Mouse (Mus musculus) Patski (cell line): Measurements from ENCODE around the gene Gm11099. TPM values are rescaled to one million over a fixed set of nuclear protein-coding genes. Genes with fewer than 3 reads are reported as not detected.

Experiments used
- ATAC-seq: fragments of 100-300 bp; one replicate; pipeline ENCODE4 v1.8.0; 2021
- CTCF ChIA-PET: fragments of 350-600 bp; sonication (Branson Sonifier 250); formaldehyde crosslinking; loops from one replicate; lab custom pipeline; 2022; ENCODE audit warnings: inconsistent platforms; lab: Charles Lee
- POLR2A ChIA-PET: fragments of 350-600 bp; sonication (Branson Sonifier 250); formaldehyde crosslinking; loops from one replicate; lab custom pipeline; 2022; ENCODE audit warnings: antibody characterized with exemption, inconsistent platforms; lab: Charles Lee
- DNase-seq: peaks from one replicate; pipeline ENCODE4 v3.0.0-alpha.2; 2011; ENCODE audit warnings: low read depth, low spot score
- H3K27me3 ChIP-seq: fragments of 371-371 bp; one replicate; pipeline ENCODE4 v1.5.1; 2021
- CTCF ChIP-seq: fragments of 100-300 bp; IDR thresholded peaks from one replicate; pipeline ENCODE4 v1.5.1; 2021
- in situ Hi-C: fragments of 300-500 bp; cut with MboI; formaldehyde crosslinking; loops from 3 replicates; pipeline ENCODE4 v1.11.1; 2018; ENCODE audit warnings: low pct_unique_long_range_greater_than_20kb, mixed read lengths
- polyA plus RNA-seq: library from polyadenylated mRNA; unstranded; gene quantifications from one replicate; pipeline ENCODE4 v1.2.3, GENCODE M21; 2021

Gm11099 gene
- polyA plus RNA-seq, 1 experiment from 2014 or later = not detected

DNA sequence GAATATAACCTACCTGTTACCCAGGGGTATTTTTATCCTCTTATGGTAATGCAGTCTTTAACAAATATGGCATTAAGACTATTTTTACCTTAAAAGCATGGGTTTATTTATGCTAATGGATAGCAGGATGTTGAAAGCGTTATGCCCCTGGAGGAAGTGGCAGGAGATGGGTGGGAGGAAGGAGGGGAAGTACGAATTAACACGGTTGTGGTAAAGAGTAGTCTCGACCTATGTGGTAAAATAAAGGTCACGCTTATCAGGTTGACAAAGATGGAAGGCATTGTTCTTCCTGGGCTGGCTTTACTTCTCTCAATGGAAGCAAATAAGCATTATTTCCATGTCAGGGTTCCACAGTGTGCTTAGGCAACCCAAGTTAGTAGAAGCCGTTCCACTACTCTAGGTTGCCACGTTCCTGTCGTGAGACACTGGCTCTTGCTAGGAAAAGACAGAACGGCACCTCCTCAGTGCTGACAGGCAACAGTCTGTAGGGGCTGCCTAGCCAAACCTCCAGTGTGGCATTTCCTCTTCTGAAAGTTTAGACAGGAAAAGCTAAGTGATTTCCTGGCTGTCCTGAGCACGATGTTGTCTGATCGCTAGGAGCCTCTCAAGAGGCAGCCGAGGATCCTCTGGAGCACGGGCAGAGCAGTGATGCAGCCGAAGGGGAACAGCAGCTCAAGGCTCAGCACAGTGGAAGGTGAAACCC, 47.7 kb downstream of the Gm11099 start:
- ATAC-seq (no peak), DNase-seq (no peak)
- no peak for TF ChIP-seq CTCF
- POLR2A ChIA-PET = no interaction called here
- H3K27me3 ChIP-seq = no peaks in the 10 kb centered on the region
- CTCF ChIA-PET = no interaction called here
- in situ Hi-C loops = no loop called here

- TF ChIP-seq CTCF = no peak
- no peaks in the 10 kb centered on the region for H3K27me3 ChIP-seq
- ChIA-PET POLR2A (no interaction called here), CTCF (no interaction called here)
- ATAC-seq (no peak), DNase-seq (no peak)
- in situ Hi-C loops = no loop called here
Measured at GRCm38 (mm10) chr2:58912339-58912738, 53.1 kb downstream of the Gm11099 start.

DNA sequence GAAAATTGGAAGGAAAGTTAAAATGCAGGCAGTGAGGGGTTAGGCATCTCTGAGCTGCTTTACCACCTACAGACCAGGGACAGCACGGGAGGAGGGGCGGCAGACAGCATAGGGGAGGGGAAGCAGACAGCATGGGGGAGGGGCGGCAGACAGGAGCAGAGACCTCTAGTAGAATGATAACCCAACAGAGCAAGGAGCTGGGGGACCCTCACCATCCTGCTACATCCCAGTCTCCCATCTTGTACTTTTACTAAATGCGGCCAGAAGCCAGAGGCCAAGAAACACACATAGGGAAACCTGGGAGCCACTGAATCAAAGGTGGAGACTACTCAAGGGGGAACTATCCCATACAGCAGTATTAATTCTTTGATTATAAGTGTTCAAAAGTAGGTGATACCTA, 59.1 kb downstream of the Gm11099 start:
- H3K27me3 ChIP-seq = no peaks in the 10 kb centered on the region
- in situ Hi-C loops = no loop called here
- POLR2A ChIA-PET = interaction anchor here (0.6 kb wide), 1 partner anchor 288 kb away, joined by 4 read pairs; no protein-coding TSS in a partner anchor
- no peak for TF ChIP-seq CTCF
- no peak for ATAC-seq
- CTCF ChIA-PET = interaction anchor here (1.0 kb wide), 1 partner anchor 8 kb away, joined by 3 read pairs; no protein-coding TSS in a partner anchor
- no peak for DNase-seq

DNA sequence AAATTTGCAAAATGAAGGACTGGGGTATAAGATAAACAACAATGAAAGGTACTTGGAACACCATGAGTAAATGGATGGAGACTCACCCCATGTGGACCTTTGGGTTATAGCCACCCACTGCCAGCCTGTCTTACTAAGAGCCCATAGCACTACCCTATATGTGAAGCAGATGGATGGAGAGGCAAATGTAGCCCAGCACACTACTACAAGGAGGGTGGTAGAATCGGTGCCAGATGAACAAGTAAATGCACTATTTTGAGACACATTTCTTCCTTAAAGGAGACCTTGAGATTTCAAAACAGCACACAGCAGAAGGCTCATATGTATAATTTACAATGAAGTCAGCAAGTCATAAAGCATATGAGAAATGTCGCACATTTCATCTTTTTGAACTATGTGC, 66.3 kb downstream of the Gm11099 start:
- ChIA-PET CTCF (interaction anchor here (0.8 to 1.1 kb wide), 2 partner anchors 9 to 18 kb away, joined by 3 to 4 read pairs; no protein-coding TSS in a partner anchor), POLR2A (no interaction called here)
- no peak for DNase-seq
- no peak for TF ChIP-seq CTCF
- ATAC-seq = no peak
- H3K27me3 ChIP-seq = no peaks in the 10 kb centered on the region
- in situ Hi-C loops = no loop called here

GRCm38 (mm10) chr2:58941361-58941760, 82.1 kb downstream of the Gm11099 start:
- ATAC-seq (no peak), DNase-seq (no peak)
- ChIA-PET POLR2A (no interaction called here), CTCF (interaction anchor here (1.3 kb wide), 1 partner anchor 13 kb away, joined by 3 read pairs; no protein-coding TSS in a partner anchor)
- no peaks in the 10 kb centered on the region for H3K27me3 ChIP-seq
- no peak for TF ChIP-seq CTCF
- in situ Hi-C loops = no loop called here

GRCm38 (mm10) chr2:58948796-58949195, 89.6 kb downstream of the Gm11099 start:
- ATAC-seq (no peak), DNase-seq (no peak)
- no peak for TF ChIP-seq CTCF
- in situ Hi-C loops = no loop called here
- ChIA-PET CTCF (interaction anchor here (1.1 kb wide), 1 partner anchor 15 kb away, joined by 3 read pairs; no protein-coding TSS in a partner anchor), POLR2A (no interaction called here)
- H3K27me3 ChIP-seq = no peaks in the 10 kb centered on the region

- no peak for TF ChIP-seq CTCF
- ATAC-seq = no peak
- ChIA-PET POLR2A (interaction anchor here (0.7 kb wide), 2 partner anchors 204 to 648 kb away, joined by 3 read pairs; no protein-coding TSS in a partner anchor), CTCF (no interaction called here)
- in situ Hi-C loops = no loop called here
- H3K27me3 ChIP-seq = no peaks in the 10 kb centered on the region
- no peak for DNase-seq
Measured at GRCm38 (mm10) chr2:58952101-58952500, 92.9 kb downstream of the Gm11099 start.

- DNase-seq (no peak), ATAC-seq (no peak)
- POLR2A ChIA-PET = no interaction called here
Measured at GRCm38 (mm10) chr2:58956351-58956750, 97.1 kb downstream of the Gm11099 start.

GRCm38 (mm10) chr2:58956770-58957300, 97.6 kb downstream of the Gm11099 start:
- in situ Hi-C loops = no loop called here
- ChIA-PET CTCF (no interaction called here), POLR2A (no interaction called here)
- no peaks in the 10 kb centered on the region for H3K27me3 ChIP-seq
- ATAC-seq = no peak
- DNase-seq = no peak
- no peak for TF ChIP-seq CTCF

More at GRCm38 (mm10) chr2:58956351-58956750, 97.1 kb downstream of the Gm11099 start:
- CTCF ChIA-PET = no interaction called here
- H3K27me3 ChIP-seq = no peaks in the 10 kb centered on the region
- TF ChIP-seq CTCF = no peak
- in situ Hi-C loops = no loop called here
